Mouse (Mus musculus): ENCODE results near the gene Usp3.

GRCm38 (mm10) chr9:66599577-66599976 is 6.6 kb upstream of the Usp3 start:
- TF ChIP-seq POLR2A (IDR thresholded peaks at IDR 0.05; ENCODE audit: low read depth, low read length): no peak
- no peak for TF ChIP-seq CTCF (IDR thresholded peaks at IDR 0.05; ENCODE audit: extremely low read depth, insufficient read depth, insufficient read length, insufficient replicate concordance)

Measured in spleen, adult 2 months (tissue).